Mouse (Mus musculus): ENCODE data around the gene Dclk1. TPM values are rescaled to one million over a fixed set of nuclear protein-coding genes. Genes with fewer than 3 reads are reported as not detected.
A peak's percentile ranks its signal among the peaks of the same experiment; 100 is the strongest.
"Not testable (repeated sequence)": the region's sequence is repeated elsewhere in the genome, so short reads cannot be mapped to it uniquely, and the experiment has no call there.

The Dclk1 gene
- total RNA-seq (2014; rRNA removed) (213 and 250 TPM in 2 replicates), polyA plus RNA-seq (2015; fragmentation: Nextera tagmentation; extraction: Ambion mirVana) (196 and 214 TPM in 2 replicates)

DNA sequence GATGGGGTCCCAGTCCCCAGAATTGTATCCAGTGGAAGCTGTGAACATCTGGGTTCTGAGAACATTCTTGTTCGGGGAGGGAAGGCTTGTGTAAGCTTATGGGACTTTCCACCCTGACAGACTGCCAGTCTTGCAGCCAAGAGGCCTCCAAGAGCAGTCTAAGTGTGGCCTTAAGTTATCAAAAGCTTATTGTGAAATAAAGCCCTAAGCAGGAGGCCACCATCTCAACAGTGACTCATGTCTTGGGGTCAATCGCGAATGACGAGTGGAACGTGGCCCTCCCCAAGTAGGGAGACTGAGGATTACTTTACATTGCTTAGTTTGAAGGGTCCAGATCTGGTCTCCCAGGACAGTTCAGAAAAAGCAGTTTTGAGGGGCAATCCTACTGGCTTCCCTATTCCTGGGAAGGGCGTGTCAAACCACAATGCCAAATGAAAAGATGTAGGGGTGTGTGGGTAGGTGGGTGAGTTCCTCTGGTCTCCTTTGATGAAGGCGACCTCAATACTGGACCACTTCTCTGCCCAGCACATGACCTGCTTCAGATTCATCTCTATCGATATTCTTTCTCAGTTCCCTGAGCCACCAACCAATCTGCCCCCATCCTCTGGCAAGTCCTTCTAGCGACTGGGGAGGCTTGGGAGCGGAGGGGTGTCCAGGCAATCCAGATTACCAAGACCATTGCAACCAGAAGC, at the start of gene Dclk1:
Gene Dclk1, plus strand, starts transcription at position 635 of the 692 bp plus-strand sequence.
- 31% methylated on average over 10 of the region's 10 CpGs for WGBS
- H3K4me2 ChIP-seq (ENCODE audit: low read depth, low read length): peak within 1 kb of the TSS; percentile 70
- DNase-seq (ENCODE audit: low spot score): no peak
- H3K9me3 ChIP-seq (ENCODE audit: low read length): no peaks in the 10 kb centered on the region
- no peaks in the 10 kb centered on the region for H3K27me3 ChIP-seq (ENCODE audit: insufficient read depth, low read length)
- no peak for TF ChIP-seq CTCF (IDR thresholded peaks at IDR 0.05; ENCODE audit: low read depth)
- no peak for ATAC-seq
- H3K4me1 ChIP-seq (ENCODE audit: insufficient read depth, low read length): peaks cover 9% of the 10 kb centered on the region; the same call in 1 of the 2 replicates
- peak within 1 kb of the TSS; percentile 95 for H3K9ac ChIP-seq (replicated peaks; ENCODE audit: low read length)
- peak within 1 kb of the TSS; percentile 83 for H3K4me3 ChIP-seq (ENCODE audit: low read length)
- H3K27ac ChIP-seq: peak within 1 kb of the TSS; percentile 97
- H3K36me3 ChIP-seq (ENCODE audit: insufficient read depth, low read length): no peaks in the 10 kb centered on the region

DNA sequence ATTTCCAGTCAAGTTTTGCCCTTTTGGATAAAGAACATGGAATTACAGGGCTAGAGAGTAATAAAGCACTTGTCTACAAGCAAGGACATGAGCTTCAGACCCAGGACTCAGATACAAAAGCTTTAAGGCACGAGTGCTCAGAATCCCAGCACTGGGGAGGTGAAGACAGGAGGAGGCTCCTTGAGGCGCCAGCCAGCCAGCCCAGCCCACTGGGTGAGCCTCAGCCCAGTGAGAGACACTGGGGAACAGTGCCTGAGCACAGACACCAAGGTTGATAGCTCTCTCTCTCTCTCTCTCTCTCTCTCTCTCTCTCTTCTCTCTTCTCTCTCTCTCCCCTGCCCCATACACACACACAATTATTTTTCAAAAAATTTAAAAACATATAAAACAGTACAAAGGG, 48.8 kb upstream of the Dclk1 start:
- 58% methylated on average over 2 of the region's 2 CpGs for WGBS
- Histone ChIP-seq H3K4me1 (ENCODE audit: insufficient read depth, low read length) (no peaks in the 10 kb centered on the region), H3K4me3 (ENCODE audit: low read length) (no peak overlapping the region), H3K27ac (no peak overlapping the region), H3K36me3 (ENCODE audit: insufficient read depth, low read length) (no peaks in the 10 kb centered on the region), H3K27me3 (ENCODE audit: insufficient read depth, low read length) (no peaks in the 10 kb centered on the region), H3K4me2 (ENCODE audit: low read depth, low read length) (no peak overlapping the region), H3K9ac (replicated peaks; ENCODE audit: low read length) (no peak overlapping the region), H3K9me3 (ENCODE audit: low read length) (no peaks in the 10 kb centered on the region)
- no peak for ATAC-seq
- TF ChIP-seq CTCF (IDR thresholded peaks at IDR 0.05; ENCODE audit: low read depth): no peak
- DNase-seq (ENCODE audit: low spot score): no peak

DNA sequence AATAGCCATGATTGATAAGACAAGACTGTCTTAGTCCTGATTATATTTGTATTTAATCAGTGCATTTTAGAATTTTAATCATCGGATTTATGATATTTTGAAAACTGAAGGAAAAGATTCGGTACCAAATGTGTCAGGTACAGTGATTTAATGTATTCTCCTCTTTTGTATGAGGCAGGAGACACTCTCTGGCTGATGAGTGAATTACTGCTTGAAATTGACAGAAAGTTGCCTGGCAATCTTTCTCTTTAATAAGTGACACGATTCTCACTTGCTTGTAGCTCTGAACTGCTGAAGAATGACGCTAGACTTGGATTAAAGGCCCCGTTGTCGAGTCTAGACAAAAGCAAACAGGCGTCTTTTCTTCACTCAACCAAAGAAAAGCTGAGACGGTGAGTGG, 47.4 kb upstream of the Dclk1 start:
- Histone ChIP-seq H3K27me3 (ENCODE audit: insufficient read depth, low read length) (no peaks in the 10 kb centered on the region), H3K9ac (replicated peaks; ENCODE audit: low read length) (no peak overlapping the region), H3K4me3 (ENCODE audit: low read length) (no peak overlapping the region), H3K4me1 (ENCODE audit: insufficient read depth, low read length) (no peaks in the 10 kb centered on the region), H3K9me3 (ENCODE audit: low read length) (no peaks in the 10 kb centered on the region), H3K4me2 (ENCODE audit: low read depth, low read length) (no peak overlapping the region), H3K27ac (no peak overlapping the region), H3K36me3 (ENCODE audit: insufficient read depth, low read length) (no peaks in the 10 kb centered on the region)
- peak; percentile 19 for DNase-seq (ENCODE audit: low spot score)
- WGBS: 50% methylated on average over 8 of the region's 8 CpGs
- TF ChIP-seq CTCF (IDR thresholded peaks at IDR 0.05; ENCODE audit: low read depth): no peak
- ATAC-seq: no peak

DNA sequence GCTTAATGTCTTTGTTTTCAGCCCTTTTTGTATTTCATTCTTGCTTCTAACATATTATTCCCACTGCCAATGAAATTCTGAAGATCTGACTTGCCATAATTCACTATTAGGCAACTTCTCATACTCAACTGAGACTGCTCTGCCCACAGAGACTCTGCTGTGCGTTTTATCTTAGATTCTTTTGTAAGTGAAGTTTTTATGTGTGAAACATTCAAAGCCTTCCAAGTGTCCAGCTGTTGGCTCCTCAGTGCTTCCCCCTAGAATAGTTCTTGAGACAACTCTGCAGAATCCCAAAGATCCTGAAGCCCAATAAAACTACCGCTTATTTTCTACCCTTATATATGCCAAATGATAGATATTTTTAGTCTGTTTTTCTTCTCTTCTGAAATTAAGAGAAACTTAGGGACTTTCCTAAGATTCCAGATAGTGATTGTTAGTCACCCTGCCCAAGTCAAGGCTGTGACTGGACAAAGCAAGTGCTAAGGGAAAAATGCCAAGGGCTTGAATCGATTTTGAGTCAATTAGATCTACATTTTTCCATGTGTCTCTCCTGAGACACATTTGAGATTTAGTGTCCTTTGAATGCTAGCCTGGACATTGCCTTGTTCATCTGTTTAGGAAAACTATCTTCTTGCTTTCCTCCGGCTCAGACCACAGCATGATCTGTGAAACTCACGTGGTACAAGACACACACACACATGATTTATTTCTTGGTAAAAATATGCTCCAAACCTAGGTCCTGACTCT, 46.4 kb upstream of the Dclk1 start:
- no peak for DNase-seq (ENCODE audit: low spot score)
- no peak for TF ChIP-seq CTCF (IDR thresholded peaks at IDR 0.05; ENCODE audit: low read depth)
- no peaks in the 10 kb centered on the region for H3K36me3 ChIP-seq (ENCODE audit: insufficient read depth, low read length)
- no peak overlapping the region for H3K27ac ChIP-seq
- 72% methylated on average over 5 of the region's 5 CpGs for WGBS
- no peak overlapping the region for H3K4me3 ChIP-seq (ENCODE audit: low read length)
- H3K9me3 ChIP-seq (ENCODE audit: low read length): no peaks in the 10 kb centered on the region
- no peak for ATAC-seq
- no peaks in the 10 kb centered on the region for H3K4me1 ChIP-seq (ENCODE audit: insufficient read depth, low read length)
- no peak overlapping the region for H3K4me2 ChIP-seq (ENCODE audit: low read depth, low read length)
- H3K9ac ChIP-seq (replicated peaks; ENCODE audit: low read length): no peak overlapping the region
- no peaks in the 10 kb centered on the region for H3K27me3 ChIP-seq (ENCODE audit: insufficient read depth, low read length)

DNA sequence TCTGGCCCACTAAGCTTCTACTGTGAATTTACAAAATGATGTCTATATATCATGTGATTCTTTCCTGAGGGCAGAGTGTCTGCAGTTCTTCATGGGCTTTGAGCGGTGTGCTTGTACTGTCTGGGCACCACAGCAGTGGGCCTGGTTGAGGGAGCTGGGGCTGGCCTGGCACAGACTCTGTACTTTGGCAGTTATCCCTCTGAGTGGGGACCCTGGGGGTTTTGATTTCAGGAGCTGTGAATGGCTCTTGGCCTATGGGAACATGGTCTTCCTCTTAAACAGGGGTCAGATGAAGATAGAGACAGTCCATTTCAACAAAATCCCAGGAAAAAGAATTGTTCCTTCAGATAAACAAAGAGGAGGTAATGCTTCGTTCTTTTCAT, 45.8 kb upstream of the Dclk1 start:
- Histone ChIP-seq H3K36me3 (ENCODE audit: insufficient read depth, low read length) (no peaks in the 10 kb centered on the region), H3K4me1 (ENCODE audit: insufficient read depth, low read length) (no peaks in the 10 kb centered on the region), H3K9ac (replicated peaks; ENCODE audit: low read length) (no peak overlapping the region), H3K4me3 (ENCODE audit: low read length) (no peak overlapping the region), H3K9me3 (ENCODE audit: low read length) (no peaks in the 10 kb centered on the region), H3K27me3 (ENCODE audit: insufficient read depth, low read length) (no peaks in the 10 kb centered on the region), H3K27ac (no peak overlapping the region), H3K4me2 (ENCODE audit: low read depth, low read length) (no peak overlapping the region)
- WGBS: 67% methylated on average over 2 of the region's 2 CpGs
- no peak for DNase-seq (ENCODE audit: low spot score)
- TF ChIP-seq CTCF (IDR thresholded peaks at IDR 0.05; ENCODE audit: low read depth): no peak
- ATAC-seq: no peak

DNA sequence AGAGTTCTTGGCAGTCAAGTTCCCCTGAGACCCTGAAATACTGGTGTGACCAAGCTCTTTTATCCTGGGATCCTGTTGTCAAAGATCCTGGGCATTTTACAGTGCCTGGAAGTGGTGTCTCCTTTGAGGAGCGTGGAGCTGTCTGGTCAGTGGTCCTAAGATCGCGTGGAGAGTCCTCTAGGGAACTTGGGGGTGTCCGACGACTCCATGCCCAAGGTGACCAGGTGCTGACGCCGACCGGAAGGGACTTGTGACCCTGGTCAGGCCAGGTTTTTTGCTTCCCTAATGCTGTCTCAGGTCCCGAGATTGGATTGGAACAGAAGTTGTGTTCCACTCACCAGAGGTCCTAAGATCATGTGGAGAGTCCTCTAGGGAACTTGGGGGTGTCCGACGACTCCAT, 38.5 kb upstream of the Dclk1 start:
- not testable (repeated sequence) for ATAC-seq; DNase-seq (ENCODE audit: low spot score); H3K4me1 ChIP-seq (ENCODE audit: insufficient read depth, low read length); H3K9me3 ChIP-seq (ENCODE audit: low read length); H3K9ac ChIP-seq (replicated peaks; ENCODE audit: low read length); H3K4me2 ChIP-seq (ENCODE audit: low read depth, low read length); H3K36me3 ChIP-seq (ENCODE audit: insufficient read depth, low read length); H3K4me3 ChIP-seq (ENCODE audit: low read length); H3K27me3 ChIP-seq (ENCODE audit: insufficient read depth, low read length); H3K27ac ChIP-seq
- 92% methylated on average over 11 of the region's 11 CpGs for WGBS

DNA sequence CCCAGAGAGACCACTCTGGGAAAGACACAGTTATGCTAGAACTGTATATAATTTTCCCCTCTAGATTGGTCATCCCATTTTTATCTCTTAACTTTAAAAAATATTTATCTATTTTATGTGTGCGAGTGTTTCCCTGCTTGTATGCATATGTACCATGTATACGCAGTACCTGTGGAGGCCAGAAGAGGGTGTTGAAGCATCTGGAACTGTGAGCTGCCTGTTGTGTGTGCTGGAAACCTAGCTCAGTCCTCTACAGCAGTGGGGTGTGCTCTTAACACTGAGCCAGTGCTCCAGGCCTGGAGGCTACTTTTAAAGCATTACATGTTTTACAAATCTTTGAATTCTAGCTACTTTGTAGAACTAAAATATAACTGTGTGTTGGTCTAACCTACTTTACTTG, 35.8 kb upstream of the Dclk1 start:
- no peak for ATAC-seq
- no peak; the same call in 1 of the 2 replicates for TF ChIP-seq CTCF (IDR thresholded peaks at IDR 0.05; ENCODE audit: low read depth)
- WGBS: 99% methylated on average over 2 of the region's 2 CpGs

More for the DNA sequence above, 35.8 kb upstream of the Dclk1 start:
- H3K4me1 ChIP-seq (ENCODE audit: insufficient read depth, low read length): no peaks in the 10 kb centered on the region
- no peak overlapping the region for H3K27ac ChIP-seq
- no peak overlapping the region for H3K4me3 ChIP-seq (ENCODE audit: low read length)
- no peak overlapping the region for H3K4me2 ChIP-seq (ENCODE audit: low read depth, low read length)
- H3K27me3 ChIP-seq (ENCODE audit: insufficient read depth, low read length): no peaks in the 10 kb centered on the region
- H3K36me3 ChIP-seq (ENCODE audit: insufficient read depth, low read length): no peaks in the 10 kb centered on the region
- DNase-seq (ENCODE audit: low spot score): no peak
- H3K9me3 ChIP-seq (ENCODE audit: low read length): no peaks in the 10 kb centered on the region
- H3K9ac ChIP-seq (replicated peaks; ENCODE audit: low read length): no peak overlapping the region

All from hindbrain, postnatal 0 days (tissue).